Mouse (Mus musculus) central nervous system, embryonic 18 days (tissue): ENCODE results near the gene Myocos. TPM values are rescaled to one million over a fixed set of nuclear protein-coding genes. Genes with fewer than 3 reads are reported as not detected.

Source experiments
- polyA plus RNA-seq: library from polyadenylated mRNA; depleted of rRNA; stranded (reverse); fragments of >200 nt; gene quantifications from 2 replicates; pipeline ENCODE4 v1.2.3, GENCODE M21; 2012; rRNA removed

Myocos gene
- polyA plus RNA-seq = not detected in 2 replicates

GRCm38 (mm10) chr1:162658119-162658518 lies at the start of gene Myocos:
Gene Myocos (minus strand): TSS chr1:162658219.

GRCm38 (mm10) chr1:162639051-162639750 lies 18.8 kb downstream of the Myocos start, which contains the start of gene Myoc:
Gene Myoc (plus strand): TSS chr1:162639155.

Other genes with a start within 250 kb of the Myocos start
- 45.4 and 47.2 TPM in 2 replicates for gene Dnm3, start 180.2 kb downstream of the Myocos start, polyA plus RNA-seq
- 16.2 and 16.3 TPM in 2 replicates for gene Mettl13, start 109.7 kb downstream of the Myocos start, polyA plus RNA-seq
- 53.3 and 56.4 TPM in 2 replicates for gene Vamp4, start 87.7 kb downstream of the Myocos start, polyA plus RNA-seq
- gene Myoc, start 19.1 kb downstream of the Myocos start, polyA plus RNA-seq = 0.05 and 0.17 TPM in 2 replicates
- 36.8 and 39.3 TPM in 2 replicates for gene Prrc2c, start 82.3 kb upstream of the Myocos start, polyA plus RNA-seq
- gene Fmo4, start 155.8 kb upstream of the Myocos start, polyA plus RNA-seq = 0.57 and 0.79 TPM in 2 replicates
- 44.7 and 53.9 TPM in 2 replicates for gene Fmo1, start 208.4 kb upstream of the Myocos start, polyA plus RNA-seq
- gene Fmo2, start 240.5 kb upstream of the Myocos start, polyA plus RNA-seq = 0.13 and 0.23 TPM in 2 replicates